In genomic region chr15:89523283-89523832, GRCm38 (mm10) we compare ENCODE assay signal across 8 mouse cellular contexts. TPM values are rescaled to one million over a fixed set of nuclear protein-coding genes. Genes with fewer than 3 reads are reported as not detected.
DNase-seq lines count a peak whose midpoint lies in the region; ATAC-seq lines count a peak whose summit lies in the region.

No protein-coding gene starts in this region.

- H3K4me2 ChIP-seq in hindbrain, embryonic 16.5 days (ENCODE audit: low read length): peak overlapping the region; percentile 90

- peak overlapping the region; percentile 68 for H3K4me3 ChIP-seq in hindbrain, embryonic 16.5 days (ENCODE audit: low read length)

- H3K36me3 ChIP-seq in hindbrain, embryonic 16.5 days (ENCODE audit: control insufficient read depth, insufficient read depth, low read length): 0 out of 2 replicates have a peak, but pooled peaks cover 6% of the 10 kb centered on the region

- peak; percentile 56 for ATAC-seq in hindbrain, embryonic 16.5 days
- ATAC-seq in megakaryocyte-erythroid progenitor cell, adult 5-6 weeks (replicated peaks; ENCODE audit: low FRiP score, low TSS enrichment, poor library complexity, severe bottlenecking): no peak; the same call in 1 of the 2 replicates

- WGBS in hindbrain, embryonic 16.5 days: 9% methylated on average over 25 of the region's 47 CpGs

- H3K27me3 ChIP-seq in hindbrain, embryonic 16.5 days (replicated peaks; ENCODE audit: control insufficient read depth, insufficient read depth, low read length): 0 out of 2 replicates have a peak, but pooled peaks cover 2% of the 10 kb centered on the region

- peaks cover 14% of the 10 kb centered on the region for H3K4me1 ChIP-seq in hindbrain, embryonic 16.5 days (ENCODE audit: control insufficient read depth, insufficient read depth, low read depth, low read length)

- no peak overlapping the region for H3K27ac ChIP-seq in hindbrain, embryonic 16.5 days (ENCODE audit: low read depth, low read length)

- DNase-seq in kidney, postnatal 4 days: peak; percentile 37 to 49
- DNase-seq in kidney, postnatal 25 days: no peak
- DNase-seq in embryo, embryonic 10.5 days (ENCODE audit: low spot score): peak; percentile 18
- peak; percentile 39 for DNase-seq in neural tube, embryonic 10.5 days (ENCODE audit: extremely low spot score, low spot score)
- no peak for DNase-seq in frontal cortex, postnatal 14 days (ENCODE audit: low spot score in 2 of 2)
- no peak for DNase-seq in gastrocnemius, adult 18-20 months (ENCODE audit: low spot score)

- peak overlapping the region; percentile 70 for H3K9ac ChIP-seq in hindbrain, embryonic 16.5 days (ENCODE audit: low read depth, low read length)

- no peaks in the 10 kb centered on the region for H3K9me3 ChIP-seq in hindbrain, embryonic 16.5 days (ENCODE audit: control insufficient read depth, low read length)

RNA-seq across cellular contexts. Expression of gene Shank3, which starts 23.9 kb away (rescaled TPM):
- 7.7 and 8.4 TPM in 2 replicates for polyA plus RNA-seq in hindbrain, embryonic 16.5 days (2015; fragmentation: Nextera tagmentation; extraction: Ambion mirVana)
- total RNA-seq in megakaryocyte-erythroid progenitor cell, adult 5-6 weeks (2014; fragmentation: Nextera tagmentation): 77.1 and 87.3 TPM in 2 replicates
- 11.8 and 48.9 TPM in 2 replicates for total RNA-seq in megakaryocyte-erythroid progenitor cell, adult 5-6 weeks (2017)
- 10 to 100 TPM in 1 of 2 experiments, 1 to 10 TPM in 1; 8.9 to 12.6 TPM for total RNA-seq in gastrocnemius, adult 18-20 months (2021)

RNA-seq across cellular contexts. Expression of gene Acr, which starts 44.8 kb away (rescaled TPM):
- polyA plus RNA-seq in hindbrain, embryonic 16.5 days (2015; fragmentation: Nextera tagmentation; extraction: Ambion mirVana): 0.75 and 0.93 TPM in 2 replicates
- total RNA-seq in megakaryocyte-erythroid progenitor cell, adult 5-6 weeks (2014; fragmentation: Nextera tagmentation): 1.3 and 4.0 TPM in 2 replicates
- not detected in 2 replicates for total RNA-seq in megakaryocyte-erythroid progenitor cell, adult 5-6 weeks (2017)
- total RNA-seq in gastrocnemius, adult 18-20 months (2021): not detected

RNA-seq across cellular contexts. Expression of gene Arsa, which starts 46.1 kb away (rescaled TPM):
- 35.4 and 37.3 TPM in 2 replicates for polyA plus RNA-seq in hindbrain, embryonic 16.5 days (2015; fragmentation: Nextera tagmentation; extraction: Ambion mirVana)
- total RNA-seq in megakaryocyte-erythroid progenitor cell, adult 5-6 weeks (2014; fragmentation: Nextera tagmentation): 10.7 and 18.3 TPM in 2 replicates
- total RNA-seq in megakaryocyte-erythroid progenitor cell, adult 5-6 weeks (2017): 7.1 and 17.4 TPM in 2 replicates
- total RNA-seq in gastrocnemius, adult 18-20 months (2021): 1 to 10 TPM; 2.8 to 4.0 TPM

Comparison
In these comparisons a context has a peak if more than half of its experiments do, and no peak if none do; other contexts are left out.
1. DNase-seq: peak in kidney, postnatal 4 days (2 of 2), embryo, embryonic 10.5 days (single experiment) and neural tube, embryonic 10.5 days (single experiment); none in kidney, postnatal 25 days (0 of 2), frontal cortex, postnatal 14 days (0 of 2) and gastrocnemius, adult 18-20 months (single experiment).